Mouse (Mus musculus) midbrain, embryonic 16.5 days (tissue): Measurements from ENCODE around the gene Synm. TPM values are rescaled to one million over a fixed set of nuclear protein-coding genes. Genes with fewer than 3 reads are reported as not detected.

ENCODE experiments used
- ATAC-seq: fragments of 200-750 bp; cut with Nextera tagmentation; 2 replicates; pipeline ENCODE4 v1.8.0; 2017; ENCODE audit warnings: moderate TSS enrichment
- H3K27ac ChIP-seq: fragments of 300-500 bp; sonication (generic); 2 replicates; pipeline ENCODE4 v1.5.1; 2014; ENCODE audit warnings: mild to moderate bottlenecking, low read length, mixed read lengths
- H3K27me3 ChIP-seq: fragments of 300-500 bp; sonication (generic); 2 replicates; pipeline ENCODE4 v1.6.1; 2014; ENCODE audit warnings: low read depth, low read length, mixed read lengths; ENCODE audit not compliant: control insufficient read depth, insufficient read depth
- H3K36me3 ChIP-seq: fragments of 300-500 bp; sonication (generic); 2 replicates; pipeline ENCODE4 v1.6.1; 2014; ENCODE audit warnings: mild to moderate bottlenecking, low read length, moderate library complexity, mixed read lengths; ENCODE audit not compliant: control insufficient read depth, insufficient read depth
- H3K4me1 ChIP-seq: fragments of 300-500 bp; sonication (generic); 2 replicates; pipeline ENCODE4 v1.6.1; 2014; ENCODE audit warnings: mild to moderate bottlenecking, low read length, mixed read lengths; ENCODE audit not compliant: control insufficient read depth, insufficient read depth
- H3K4me2 ChIP-seq: fragments of 300-500 bp; sonication (generic); 2 replicates; pipeline ENCODE4 v1.6.1; 2014; ENCODE audit warnings: mild to moderate bottlenecking, low read length, mixed read lengths
- H3K4me3 ChIP-seq: fragments of 300-500 bp; sonication (generic); 2 replicates; pipeline ENCODE4 v1.5.1; 2014; ENCODE audit warnings: low read depth, mild to moderate bottlenecking, low read length, moderate library complexity, mixed read lengths
- H3K9ac ChIP-seq: fragments of 300-500 bp; sonication (generic); 2 replicates; pipeline ENCODE4 v1.6.1; 2014; ENCODE audit warnings: low read depth, low read length, mixed read lengths
- H3K9me3 ChIP-seq: fragments of 300-500 bp; sonication (generic); replicated peaks from 2 replicates; pipeline ENCODE4 v1.6.1; 2014; ENCODE audit warnings: mild to moderate bottlenecking, low read length, mixed read lengths; ENCODE audit not compliant: control insufficient read depth, poor library complexity, severe bottlenecking
- WGBS: fragments of 180-500 bp; shearing (Covaris S2); extraction: QIAGEN DNeasy Blood & Tissue Kit; methylation state at CpG from one replicate; pipeline ENCODE4 v1.1.7; 2014; 5-methylcytosine and 5-hydroxymethylcytosine counted together
- polyA plus RNA-seq: library from polyadenylated mRNA; unstranded; fragments of >200 nt; fragmentation: Nextera tagmentation; extraction: Ambion mirVana; gene quantifications from 2 replicates; pipeline ENCODE4 v1.2.1, GENCODE M21; 2015

The Synm gene
- 4.6 and 5.1 TPM in 2 replicates for polyA plus RNA-seq

DNA sequence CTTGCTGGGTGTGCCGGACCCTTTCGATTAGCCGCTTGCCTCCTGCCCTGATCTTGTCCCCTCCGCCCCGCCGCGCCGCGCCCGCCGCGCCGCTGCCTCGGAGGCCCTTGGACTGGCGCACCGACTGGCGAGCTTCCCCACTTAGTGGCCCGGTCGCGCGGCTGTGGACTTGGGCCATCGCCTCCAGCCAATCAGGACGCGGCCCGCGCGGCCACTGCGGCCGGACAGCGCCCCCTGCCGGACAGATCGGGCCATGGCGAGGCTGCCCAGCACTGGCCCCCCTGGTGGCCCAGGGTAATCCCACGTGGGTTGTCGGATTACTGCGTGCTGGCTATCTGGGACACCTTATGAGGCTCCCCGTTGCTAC is at the start of gene Synm:
Gene Synm, minus strand, starts transcription at position 114 of the 367 bp plus-strand sequence.
- H3K4me1 ChIP-seq, result peaks cover 4% of the 10 kb centered on the region; the same call in 1 of the 2 replicates
- no peaks in the 10 kb centered on the region for H3K36me3 ChIP-seq
- H3K9me3 ChIP-seq, result no peaks in the 10 kb centered on the region
- peaks cover 7% of the 10 kb centered on the region for H3K27me3 ChIP-seq
- H3K4me3 ChIP-seq, result peak within 1 kb of the TSS; percentile 72
- peak within 1 kb of the TSS; percentile 97 for H3K4me2 ChIP-seq
- H3K27ac ChIP-seq, result peak within 1 kb of the TSS; percentile 76
- WGBS, result 0% methylated on average over 37 of the region's 37 CpGs
- peak within 1 kb of the TSS; percentile 63 for H3K9ac ChIP-seq
- ATAC-seq, result peak; percentile 91

DNA sequence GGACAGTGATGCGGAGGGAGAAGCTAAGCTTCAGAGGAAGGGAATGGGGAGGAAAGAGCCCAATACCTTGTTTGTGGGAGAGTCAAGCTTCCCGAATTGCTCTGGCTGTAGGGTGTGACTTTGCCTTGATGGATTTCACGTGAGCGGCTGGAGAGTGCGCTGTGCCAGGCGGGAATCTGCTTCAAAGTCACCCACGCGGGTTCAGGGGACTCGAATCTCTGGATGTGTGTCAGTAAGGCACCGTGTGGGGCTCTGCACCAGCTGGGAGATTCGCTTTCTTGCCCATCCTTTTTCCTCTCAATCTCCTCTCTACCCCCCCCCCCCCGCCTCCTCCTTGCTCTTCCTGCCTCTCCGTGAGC is 44.3 kb upstream of the Synm start:
- no peaks in the 10 kb centered on the region for H3K36me3 ChIP-seq
- H3K27me3 ChIP-seq, result no peaks in the 10 kb centered on the region
- no peak overlapping the region for H3K27ac ChIP-seq
- H3K4me2 ChIP-seq, result peak overlapping the region; percentile 66
- peak overlapping the region; percentile 37 for H3K4me3 ChIP-seq
- no peak; the same call in 1 of the 2 replicates for ATAC-seq
- H3K9ac ChIP-seq, result peak overlapping the region; percentile 59
- no peaks in the 10 kb centered on the region for H3K9me3 ChIP-seq
- 12% methylated on average over 12 of the region's 13 CpGs for WGBS
- peaks cover 3% of the 10 kb centered on the region; the same call in 1 of the 2 replicates for H3K4me1 ChIP-seq

DNA sequence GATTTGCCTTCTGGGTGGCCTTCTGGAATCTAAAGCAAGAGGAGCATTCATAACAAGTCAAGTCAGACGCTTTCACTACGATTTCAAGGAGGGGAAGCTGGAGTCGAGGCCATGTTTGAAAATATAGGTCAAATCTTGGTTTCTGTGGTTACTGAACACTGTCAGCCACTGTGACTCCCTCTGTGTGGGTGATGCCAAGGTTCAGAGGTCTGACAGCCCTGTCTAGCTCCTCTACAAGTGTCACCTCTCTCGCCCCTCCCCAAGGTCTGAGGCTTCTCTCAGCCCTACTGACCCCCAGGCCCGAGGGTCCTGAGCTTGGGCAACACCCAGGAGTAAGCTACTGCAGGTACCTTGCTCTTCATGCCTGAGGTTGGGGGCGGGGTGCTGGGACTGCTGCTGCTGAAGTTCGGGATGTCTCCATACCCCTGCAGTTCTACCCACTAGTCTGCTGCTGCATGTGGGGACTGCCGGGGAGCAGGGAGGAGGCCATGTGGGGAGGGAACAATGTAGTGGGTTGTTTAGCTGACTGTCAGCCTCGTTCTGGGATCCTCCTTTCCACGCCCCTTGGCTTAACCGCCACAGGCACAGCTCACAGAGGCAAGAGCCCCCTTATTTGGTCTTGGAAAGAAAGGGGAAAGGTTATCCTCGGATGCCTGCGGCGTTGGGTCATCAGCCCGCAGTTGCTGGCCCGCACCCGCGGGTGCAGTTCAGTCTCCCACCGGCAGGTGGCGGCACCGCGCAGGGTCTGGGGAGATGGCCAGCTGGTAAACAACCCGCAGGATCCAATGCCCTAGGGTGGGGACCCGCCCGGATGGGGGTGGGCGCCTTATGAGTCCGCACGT is 43.7 kb upstream of the Synm start:
- no peaks in the 10 kb centered on the region for H3K9me3 ChIP-seq

DNA sequence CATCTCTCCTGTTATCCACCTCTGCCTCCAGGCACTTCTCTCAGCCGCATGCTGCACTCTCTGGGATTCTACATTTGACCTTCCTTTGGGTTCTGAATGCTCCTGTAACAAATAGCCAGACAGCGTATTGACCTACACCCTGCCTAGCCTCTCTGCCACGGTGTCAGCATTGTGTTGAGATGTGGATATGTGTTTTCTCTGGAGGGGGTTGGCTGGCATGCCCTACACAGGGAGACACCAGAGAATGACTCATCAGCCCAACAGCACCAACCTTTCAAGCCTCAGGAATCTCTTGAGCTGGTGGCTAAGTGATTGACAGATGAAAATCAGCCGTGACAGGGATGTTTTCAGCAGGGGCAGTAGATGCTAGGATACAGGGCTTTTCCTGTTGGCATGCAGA is 41.5 kb upstream of the Synm start:
- H3K4me3 ChIP-seq, result no peak overlapping the region
- peaks cover 3% of the 10 kb centered on the region; the same call in 1 of the 2 replicates for H3K4me1 ChIP-seq
- no peaks in the 10 kb centered on the region for H3K9me3 ChIP-seq
- H3K27me3 ChIP-seq, result no peaks in the 10 kb centered on the region
- ATAC-seq, result no peak
- WGBS, result 48% methylated on average over 4 of the region's 4 CpGs
- no peak overlapping the region for H3K27ac ChIP-seq
- H3K36me3 ChIP-seq, result no peaks in the 10 kb centered on the region
- H3K9ac ChIP-seq, result no peak overlapping the region
- no peak overlapping the region for H3K4me2 ChIP-seq

More for the DNA sequence above, 43.7 kb upstream of the Synm start:
- peak overlapping the region; percentile 37 for H3K4me3 ChIP-seq
- no peak overlapping the region for H3K27ac ChIP-seq
- peaks cover 3% of the 10 kb centered on the region; the same call in 1 of the 2 replicates for H3K4me1 ChIP-seq
- H3K9ac ChIP-seq, result peak overlapping the region; percentile 59
- WGBS, result 14% methylated on average over 28 of the region's 28 CpGs
- H3K4me2 ChIP-seq, result peak overlapping the region; percentile 66
- H3K27me3 ChIP-seq, result no peaks in the 10 kb centered on the region
- no peaks in the 10 kb centered on the region for H3K36me3 ChIP-seq
- peak; percentile 73 for ATAC-seq

DNA sequence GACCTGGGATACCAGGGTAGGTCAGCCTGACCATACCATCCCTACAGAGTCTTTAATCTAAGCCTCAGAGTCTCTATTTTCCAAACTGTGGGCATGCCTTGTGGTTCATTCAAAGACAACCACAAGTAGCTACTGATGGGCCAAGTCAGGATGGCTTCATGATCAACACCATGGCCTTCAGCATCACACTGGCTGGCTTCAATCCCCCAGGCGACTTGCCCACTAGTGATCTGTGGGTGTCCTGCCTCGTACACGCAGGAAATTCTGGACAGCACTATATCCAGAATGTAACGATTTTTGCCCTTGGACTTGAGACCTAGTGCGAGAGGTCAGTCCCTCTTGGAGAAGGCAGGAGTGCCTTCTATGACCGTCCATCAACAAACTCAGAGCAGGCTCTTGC is 41.0 kb upstream of the Synm start:
- no peaks in the 10 kb centered on the region for H3K27me3 ChIP-seq
- WGBS, result 88% methylated on average over 6 of the region's 6 CpGs
- H3K4me1 ChIP-seq, result peaks cover 3% of the 10 kb centered on the region; the same call in 1 of the 2 replicates
- ATAC-seq, result no peak
- no peak overlapping the region for H3K4me3 ChIP-seq
- H3K4me2 ChIP-seq, result no peak overlapping the region
- no peaks in the 10 kb centered on the region for H3K36me3 ChIP-seq
- H3K27ac ChIP-seq, result no peak overlapping the region
- no peaks in the 10 kb centered on the region for H3K9me3 ChIP-seq
- H3K9ac ChIP-seq, result no peak overlapping the region

DNA sequence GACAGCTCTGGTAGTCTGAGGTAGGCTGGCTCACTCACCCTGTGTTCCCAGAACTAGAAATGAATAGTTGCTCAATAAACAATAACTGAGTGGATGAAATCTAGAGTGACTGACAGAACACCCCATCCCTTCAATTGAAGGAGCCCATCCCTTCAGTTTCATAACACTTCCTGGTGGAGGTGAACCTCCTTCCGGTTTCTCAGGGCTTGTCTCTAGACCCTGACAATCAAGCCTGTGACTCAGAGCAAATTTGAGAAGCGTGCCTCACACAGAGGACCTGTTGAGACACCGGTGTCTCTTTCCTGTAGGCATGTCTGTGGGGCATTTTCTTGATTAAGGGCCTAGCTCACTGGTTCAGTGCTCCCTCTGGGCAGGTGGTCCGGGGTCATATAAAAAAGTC is 38.9 kb upstream of the Synm start:
- no peak for ATAC-seq
- H3K27me3 ChIP-seq, result no peaks in the 10 kb centered on the region
- H3K4me2 ChIP-seq, result no peak overlapping the region
- no peaks in the 10 kb centered on the region for H3K9me3 ChIP-seq
- no peaks in the 10 kb centered on the region for H3K36me3 ChIP-seq
- peaks cover 3% of the 10 kb centered on the region; the same call in 1 of the 2 replicates for H3K4me1 ChIP-seq
- H3K27ac ChIP-seq, result no peak overlapping the region
- no peak overlapping the region for H3K4me3 ChIP-seq
- 89% methylated on average over 4 of the region's 4 CpGs for WGBS
- H3K9ac ChIP-seq, result no peak overlapping the region

DNA sequence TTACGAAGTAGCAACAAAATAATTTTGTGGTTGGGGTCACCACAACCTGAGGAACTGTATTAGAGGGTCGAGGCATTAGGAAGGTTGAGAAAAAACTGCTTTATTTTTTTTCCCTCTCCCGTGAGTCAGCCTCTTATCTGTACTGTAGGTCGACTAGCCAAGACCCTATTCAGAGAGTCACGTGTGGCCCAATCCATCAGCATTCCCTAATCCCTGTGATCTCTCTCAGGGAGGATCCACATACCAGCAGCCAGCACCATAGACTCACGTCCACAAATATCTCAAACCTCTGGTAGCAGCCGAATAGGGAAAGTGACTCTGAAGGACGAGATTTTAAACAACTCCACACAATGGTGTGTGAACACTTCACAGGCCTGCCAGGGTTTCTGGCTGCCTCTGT is 37.5 kb upstream of the Synm start:
- no peak for ATAC-seq
- no peak overlapping the region for H3K27ac ChIP-seq
- WGBS, result 36% methylated on average over 8 of the region's 8 CpGs
- no peaks in the 10 kb centered on the region for H3K4me1 ChIP-seq
- no peaks in the 10 kb centered on the region for H3K9me3 ChIP-seq
- H3K36me3 ChIP-seq, result no peaks in the 10 kb centered on the region
- H3K9ac ChIP-seq, result no peak overlapping the region
- no peak overlapping the region for H3K4me2 ChIP-seq
- no peak overlapping the region for H3K4me3 ChIP-seq
- no peaks in the 10 kb centered on the region for H3K27me3 ChIP-seq

DNA sequence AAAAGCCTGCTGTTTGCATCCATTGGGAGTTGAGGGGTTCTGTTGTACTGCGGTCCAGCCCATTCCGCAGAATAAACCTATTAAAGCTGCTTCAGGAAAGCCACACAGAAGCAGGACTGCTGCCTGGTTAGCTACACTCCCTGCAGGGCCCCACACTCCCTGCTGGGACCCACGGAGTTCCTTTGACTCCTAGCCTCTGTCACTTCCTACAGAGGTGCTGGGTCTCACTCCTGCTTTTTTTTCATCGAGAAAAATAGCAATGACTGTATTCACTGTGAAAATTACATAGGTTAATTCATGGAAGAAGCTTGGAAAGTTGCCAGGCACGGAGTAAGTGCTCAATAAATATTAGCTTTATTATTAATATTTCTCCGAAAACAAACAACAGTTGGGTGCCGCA is 33.9 kb upstream of the Synm start:
- Histone ChIP-seq H3K27me3 (no peaks in the 10 kb centered on the region), H3K4me3 (no peak overlapping the region), H3K9me3 (no peaks in the 10 kb centered on the region), H3K4me1 (no peaks in the 10 kb centered on the region), H3K4me2 (no peak overlapping the region), H3K27ac (no peak overlapping the region), H3K9ac (no peak overlapping the region), H3K36me3 (no peaks in the 10 kb centered on the region)
- 78% methylated on average over 7 of the region's 7 CpGs for WGBS
- no peak for ATAC-seq

DNA sequence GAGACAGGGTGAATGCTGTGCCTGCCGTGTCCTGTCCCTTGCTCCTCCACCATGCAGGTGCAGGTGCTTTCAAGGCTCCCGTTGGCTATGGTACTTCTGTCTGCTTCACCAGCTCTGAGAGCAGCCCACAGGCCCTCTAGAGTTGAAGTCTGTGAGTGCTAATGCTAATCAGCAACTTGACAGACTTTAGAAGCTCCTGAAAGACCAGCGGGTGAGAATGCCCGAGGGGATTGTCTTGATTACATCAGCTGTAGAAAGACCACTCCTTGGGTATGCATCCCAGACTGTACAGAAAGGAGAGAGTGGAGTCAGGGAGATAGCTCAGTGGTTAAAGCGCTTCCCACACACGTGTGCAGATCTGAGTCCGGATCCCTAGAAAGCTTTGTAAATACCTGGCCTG is 31.7 kb upstream of the Synm start:
- H3K4me3 ChIP-seq, result no peak overlapping the region

More for the DNA sequence above, 31.7 kb upstream of the Synm start:
- Histone ChIP-seq H3K27me3 (no peaks in the 10 kb centered on the region), H3K9me3 (no peaks in the 10 kb centered on the region), H3K36me3 (no peaks in the 10 kb centered on the region), H3K4me1 (no peaks in the 10 kb centered on the region), H3K9ac (no peak overlapping the region), H3K4me2 (no peak overlapping the region), H3K27ac (no peak overlapping the region)
- 55% methylated on average over 7 of the region's 7 CpGs for WGBS
- no peak for ATAC-seq
